Mouse (Mus musculus) liver, embryonic 14.5 days (tissue): ENCODE data around the gene Wipf2. TPM values are rescaled to one million over a fixed set of nuclear protein-coding genes. Genes with fewer than 3 reads are reported as not detected.
A peak's percentile ranks its signal among the peaks of the same experiment; 100 is the strongest.

ENCODE experiments used
- ATAC-seq: fragments of 200-750 bp; cut with Nextera tagmentation; 2 replicates; pipeline ENCODE4 v1.8.0; 2017; ENCODE audit warnings: moderate number of reproducible peaks, mild to moderate bottlenecking, moderate library complexity; ENCODE audit not compliant: insufficient read depth
- DNase-seq, 3 experiments: peaks; one replicate each; pipeline ENCODE4 v3.0.0-alpha.2; 2012 to 2013; ENCODE audit warnings: low read depth in 3 of 3, low spot score in 3 of 3
- H3K27ac ChIP-seq: fragments of 300-500 bp; sonication (generic); 2 replicates; pipeline ENCODE4 v1.5.1; 2014; ENCODE audit warnings: moderate library complexity, mild to moderate bottlenecking, control low read depth, inconsistent platforms
- H3K27me3 ChIP-seq: fragments of 300-500 bp; sonication (generic); 2 replicates; pipeline ENCODE4 v1.6.1; 2014; ENCODE audit warnings: mild to moderate bottlenecking, low read length, moderate library complexity; ENCODE audit not compliant: control insufficient read depth, insufficient read depth
- H3K36me3 ChIP-seq: fragments of 300-500 bp; sonication (generic); replicated peaks from 2 replicates; pipeline ENCODE4 v1.6.1; 2014; ENCODE audit warnings: low read depth; ENCODE audit not compliant: control insufficient read depth, insufficient read depth
- H3K4me1 ChIP-seq, 2 experiments: fragments of 200-500 bp in 1 of 2; fragments of 300-500 bp in 1 of 2; sonication (generic) in 1 of 2; replicated peaks; 2 replicates each; pipeline ENCODE4 v1.6.1; 2012 to 2014; ENCODE audit warnings: antibody characterized with exemption in 1 of 2, inconsistent platforms in 1 of 2, low read length in 1 of 2; ENCODE audit not compliant: control insufficient read depth in 2 of 2, insufficient read depth in 2 of 2
- H3K4me2 ChIP-seq: fragments of 300-500 bp; sonication (generic); 2 replicates; pipeline ENCODE4 v1.6.1; 2014; ENCODE audit warnings: low read depth, mild to moderate bottlenecking, control low read depth, moderate library complexity
- H3K4me3 ChIP-seq, 2 experiments: fragments of 200-500 bp in 1 of 2; fragments of 300-500 bp in 1 of 2; sonication (generic) in 1 of 2; 2 replicates each; pipeline ENCODE4 v1.5.1; 2012 to 2014; ENCODE audit warnings: low read depth in 2 of 2, low read length in 2 of 2, mild to moderate bottlenecking in 2 of 2, control low read depth in 1 of 2, inconsistent platforms in 1 of 2, moderate library complexity in 1 of 2; ENCODE audit not compliant: insufficient read depth in 1 of 2
- H3K9ac ChIP-seq: fragments of 300-500 bp; sonication (generic); replicated peaks from 2 replicates; pipeline ENCODE4 v1.6.1; 2014; ENCODE audit warnings: mild to moderate bottlenecking, control low read depth, moderate library complexity
- H3K9me3 ChIP-seq: fragments of 300-500 bp; sonication (generic); 2 replicates; pipeline ENCODE4 v1.6.1; 2016; ENCODE audit warnings: low read length, mixed read lengths; ENCODE audit not compliant: control insufficient read depth
- CTCF ChIP-seq: IDR thresholded peaks from 2 replicates; pipeline ENCODE4 v1.5.1; 2016; ENCODE audit warnings: antibody characterized with exemption, low read depth, control low read depth
- EP300 ChIP-seq: IDR thresholded peaks from 2 replicates; pipeline ENCODE4 v1.6.1; 2016; ENCODE audit warnings: antibody characterized with exemption, low read depth
- WGBS: fragments of 180-500 bp; shearing (Covaris S2); extraction: QIAGEN DNeasy Blood & Tissue Kit; methylation state at CpG from one replicate; pipeline ENCODE4 v1.1.7; 2014; ENCODE audit not compliant: insufficient replicate concordance; 5-methylcytosine and 5-hydroxymethylcytosine counted together
- polyA plus RNA-seq, 2 experiments: library from polyadenylated mRNA; depleted of rRNA in 1 of 2; stranded (reverse) in 1 of 2; unstranded in 1 of 2; fragments of >200 nt; fragmentation: Nextera tagmentation in 1 of 2; extraction: Ambion mirVana in 1 of 2; gene quantifications; 2 replicates each; pipeline versions ENCODE4 v1.2.1 to v1.2.3; 2012 to 2014

Wipf2 gene
- polyA plus RNA-seq, 2 experiments, result 1.1 to 2.1 TPM

GRCm38 (mm10) chr11:98863751-98864429, 452 bp downstream of the Wipf2 start:
- peak overlapping the region; percentile 80 for H3K9ac ChIP-seq
- peak overlapping the region; percentile 68 for H3K4me2 ChIP-seq
- H3K27me3 ChIP-seq, result no peaks in the 10 kb centered on the region
- ATAC-seq (peak; percentile 57), DNase-seq (peak in 1 of 3 experiments; percentile 24)
- TF ChIP-seq CTCF (no peak), EP300 (no peak)
- H3K4me1 ChIP-seq, result peaks cover 13 to 17% of the 10 kb centered on the region in 2 experiments
- H3K27ac ChIP-seq, result peak overlapping the region; percentile 64
- H3K4me3 ChIP-seq, result peak overlapping the region; percentile 76 to 86
- H3K36me3 ChIP-seq, result peaks cover 12% of the 10 kb centered on the region
- under 1% methylated on average over 39 of the region's 39 CpGs for WGBS
- H3K9me3 ChIP-seq, result no peaks in the 10 kb centered on the region

- DNase-seq (no peak), ATAC-seq (no peak)
- H3K4me2 ChIP-seq, result no peak overlapping the region
- no peak overlapping the region for H3K27ac ChIP-seq
- no peak overlapping the region for H3K4me3 ChIP-seq
- H3K36me3 ChIP-seq, result peaks cover 14% of the 10 kb centered on the region
- peaks cover 13 to 15% of the 10 kb centered on the region in 2 experiments for H3K4me1 ChIP-seq
- no peaks in the 10 kb centered on the region for H3K9me3 ChIP-seq
- H3K27me3 ChIP-seq, result no peaks in the 10 kb centered on the region
- no peak overlapping the region for H3K9ac ChIP-seq
- 90% methylated on average over 12 of the region's 12 CpGs for WGBS
- no peak for TF ChIP-seq CTCF
- no peak for TF ChIP-seq EP300
Measured at GRCm38 (mm10) chr11:98867293-98867692, 3.9 kb downstream of the Wipf2 start.

GRCm38 (mm10) chr11:98869906-98870305, 6.5 kb downstream of the Wipf2 start:
- no peak for ATAC-seq
- no peak overlapping the region for H3K27ac ChIP-seq
- H3K36me3 ChIP-seq, result peaks cover 14% of the 10 kb centered on the region
- peaks cover 7 to 8% of the 10 kb centered on the region in 2 experiments for H3K4me1 ChIP-seq
- no peak for TF ChIP-seq CTCF
- TF ChIP-seq EP300, result no peak
- no peak overlapping the region for H3K4me3 ChIP-seq
- DNase-seq, result no peak
- no peaks in the 10 kb centered on the region for H3K9me3 ChIP-seq
- no peaks in the 10 kb centered on the region for H3K27me3 ChIP-seq
- no peak overlapping the region for H3K9ac ChIP-seq
- 84% methylated on average over 8 of the region's 8 CpGs for WGBS
- H3K4me2 ChIP-seq, result no peak overlapping the region

GRCm38 (mm10) chr11:98870791-98871190, 7.4 kb downstream of the Wipf2 start:
- H3K4me2 ChIP-seq, result no peak overlapping the region
- H3K4me3 ChIP-seq, result no peak overlapping the region
- H3K9ac ChIP-seq, result no peak overlapping the region
- DNase-seq (no peak), ATAC-seq (no peak)
- TF ChIP-seq CTCF (no peak), EP300 (no peak)
- no peaks in the 10 kb centered on the region for H3K9me3 ChIP-seq
- peaks cover 7 to 8% of the 10 kb centered on the region in 2 experiments for H3K4me1 ChIP-seq
- peaks cover 14% of the 10 kb centered on the region for H3K36me3 ChIP-seq
- H3K27ac ChIP-seq, result no peak overlapping the region
- H3K27me3 ChIP-seq, result no peaks in the 10 kb centered on the region
- 79% methylated on average over 5 of the region's 5 CpGs for WGBS

GRCm38 (mm10) chr11:98871416-98871815, 8.0 kb downstream of the Wipf2 start:
- TF ChIP-seq CTCF, result no peak
- no peak for TF ChIP-seq EP300
- no peaks in the 10 kb centered on the region for H3K9me3 ChIP-seq
- no peak for DNase-seq
- H3K36me3 ChIP-seq, result peaks cover 14% of the 10 kb centered on the region
- H3K27me3 ChIP-seq, result no peaks in the 10 kb centered on the region
- H3K9ac ChIP-seq, result no peak overlapping the region
- H3K4me2 ChIP-seq, result no peak overlapping the region
- WGBS, result 67% methylated on average over 4 of the region's 4 CpGs
- no peak overlapping the region for H3K4me3 ChIP-seq
- no peak overlapping the region for H3K27ac ChIP-seq
- peaks cover 7 to 8% of the 10 kb centered on the region in 2 experiments for H3K4me1 ChIP-seq
- ATAC-seq, result no peak
